Mouse (Mus musculus): ENCODE measurements around the gene Rnf181.

DNA sequence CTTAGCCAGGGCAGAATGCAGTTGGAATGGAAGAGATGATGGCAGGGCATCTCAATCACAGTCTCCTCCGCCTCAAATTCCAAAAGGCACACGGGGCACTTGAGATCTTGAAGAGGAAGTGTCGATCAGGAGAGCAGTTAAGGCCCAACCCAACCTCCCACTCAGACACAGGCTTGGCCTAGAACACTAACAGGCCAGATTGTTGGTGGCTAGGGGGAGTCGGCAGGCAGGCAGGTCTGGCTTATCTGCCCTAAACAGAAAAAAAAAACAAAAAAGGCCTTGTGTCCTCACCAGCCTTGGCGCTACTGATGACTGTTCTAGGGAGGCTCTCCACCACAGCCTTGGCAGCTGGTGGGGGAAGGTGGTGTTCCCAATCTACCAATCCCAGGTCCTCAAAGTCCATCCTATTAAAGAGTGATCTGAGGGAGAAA lies 5.6 kb downstream of the Rnf181 start:
- TF ChIP-seq CTCF (IDR thresholded peaks at IDR 0.05; ENCODE audit: extremely low read depth, insufficient read depth, insufficient read length, insufficient replicate concordance) (no peak), POLR2A (IDR thresholded peaks at IDR 0.05; ENCODE audit: low read depth, low read length) (no peak)

All from spleen, adult 2 months (tissue).